Mouse (Mus musculus): Measurements from ENCODE around the gene Cbfb. TPM values are rescaled to one million over a fixed set of nuclear protein-coding genes. Genes with fewer than 3 reads are reported as not detected.
A peak's percentile ranks its signal among the peaks of the same experiment; 100 is the strongest.

The Cbfb gene
- polyA plus RNA-seq, 2 experiments: 75.2 to 101 TPM

- WGBS: 70% methylated on average over 3 of the region's 3 CpGs
These were observed 12.4 kb upstream of the Cbfb start for GRCm38 (mm10) chr8:105158084-105158483.

GRCm38 (mm10) chr8:105161121-105161652 lies 9.3 kb upstream of the Cbfb start:
- no peaks in the 10 kb centered on the region for H3K36me3 ChIP-seq (ENCODE audit: control insufficient read depth, insufficient read depth, low read length)
- H3K27me3 ChIP-seq (ENCODE audit: control insufficient read depth, insufficient read depth, low read length): no peaks in the 10 kb centered on the region
- no peak overlapping the region for H3K9ac ChIP-seq (ENCODE audit: low read depth, low read length, severe bottlenecking)
- H3K27ac ChIP-seq (replicated peaks; ENCODE audit: low read depth, low read length): no peak overlapping the region
- H3K4me2 ChIP-seq (replicated peaks; ENCODE audit: low read depth, low read length, severe bottlenecking): no peak overlapping the region
- ATAC-seq (ENCODE audit: low FRiP score, low read depth) (no peak), DNase-seq (ENCODE audit: low spot score) (no peak)
- 27% methylated on average over 3 of the region's 3 CpGs for WGBS
- no peak for TF ChIP-seq POLR2A (IDR thresholded peaks at IDR 0.05; ENCODE audit: borderline replicate concordance, extremely low read depth, insufficient read depth, insufficient read length)
- no peak overlapping the region for H3K4me3 ChIP-seq (replicated peaks; ENCODE audit: low read length)
- no peaks in the 10 kb centered on the region for H3K9me3 ChIP-seq (ENCODE audit: control insufficient read depth, low read length)
- peaks cover 20% of the 10 kb centered on the region for H3K4me1 ChIP-seq (ENCODE audit: control insufficient read depth, insufficient read depth, low read length)

More at GRCm38 (mm10) chr8:105158084-105158483, 12.4 kb upstream of the Cbfb start:
- TF ChIP-seq POLR2A (IDR thresholded peaks at IDR 0.05; ENCODE audit: borderline replicate concordance, extremely low read depth, insufficient read depth, insufficient read length): no peak
- H3K9ac ChIP-seq (ENCODE audit: low read depth, low read length, severe bottlenecking): no peak overlapping the region
- H3K27me3 ChIP-seq (ENCODE audit: control insufficient read depth, insufficient read depth, low read length): no peaks in the 10 kb centered on the region
- H3K36me3 ChIP-seq (ENCODE audit: control insufficient read depth, insufficient read depth, low read length): no peaks in the 10 kb centered on the region
- H3K4me2 ChIP-seq (replicated peaks; ENCODE audit: low read depth, low read length, severe bottlenecking): no peak overlapping the region
- no peaks in the 10 kb centered on the region for H3K9me3 ChIP-seq (ENCODE audit: control insufficient read depth, low read length)
- ATAC-seq (ENCODE audit: low FRiP score, low read depth) (no peak), DNase-seq (ENCODE audit: low spot score) (no peak)
- no peak overlapping the region for H3K4me3 ChIP-seq (replicated peaks; ENCODE audit: low read length)
- peaks cover 3% of the 10 kb centered on the region; the same call in 1 of the 2 replicates for H3K4me1 ChIP-seq (ENCODE audit: control insufficient read depth, insufficient read depth, low read length)
- H3K27ac ChIP-seq (replicated peaks; ENCODE audit: low read depth, low read length): no peak overlapping the region

DNA sequence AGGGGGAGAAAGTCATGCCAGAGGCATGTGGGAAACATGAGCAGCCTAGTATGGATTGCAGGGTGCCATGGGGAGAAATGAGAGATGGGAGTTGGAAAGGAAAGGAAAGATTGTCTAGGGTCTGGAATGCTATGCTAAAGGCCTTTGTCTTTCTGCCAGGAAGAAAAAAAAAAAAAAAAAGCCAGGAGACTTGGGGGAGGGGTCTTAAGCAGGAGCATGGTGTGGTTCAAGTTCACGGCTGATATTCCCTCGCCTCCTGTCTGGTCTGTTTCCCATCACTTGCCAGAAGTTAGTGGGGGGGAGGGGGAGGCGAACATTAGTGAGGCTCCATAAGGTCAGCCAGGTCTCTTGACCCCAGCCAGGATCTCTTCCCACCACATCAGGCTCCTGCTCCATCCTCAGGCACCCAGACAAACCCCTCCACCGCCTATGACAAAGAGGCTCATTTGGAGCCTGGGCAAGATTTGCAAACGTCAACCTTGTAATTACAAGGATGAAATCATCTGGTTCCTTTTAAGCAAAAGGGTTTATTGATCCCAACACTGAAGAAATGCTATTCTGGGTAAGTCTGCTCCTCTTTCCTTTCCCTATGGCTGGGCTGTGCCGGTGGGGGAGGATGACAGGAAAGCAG lies 6.1 kb upstream of the Cbfb start:
- no peaks in the 10 kb centered on the region for H3K36me3 ChIP-seq (ENCODE audit: control insufficient read depth, insufficient read depth, low read length)
- H3K9me3 ChIP-seq (ENCODE audit: control insufficient read depth, low read length): no peaks in the 10 kb centered on the region
- peaks cover 21% of the 10 kb centered on the region for H3K4me1 ChIP-seq (ENCODE audit: control insufficient read depth, insufficient read depth, low read length)
- WGBS: 13% methylated on average over 6 of the region's 6 CpGs
- H3K27me3 ChIP-seq (ENCODE audit: control insufficient read depth, insufficient read depth, low read length): no peaks in the 10 kb centered on the region
- no peak for TF ChIP-seq POLR2A (IDR thresholded peaks at IDR 0.05; ENCODE audit: borderline replicate concordance, extremely low read depth, insufficient read depth, insufficient read length)
- H3K4me3 ChIP-seq (replicated peaks; ENCODE audit: low read length): no peak overlapping the region
- H3K27ac ChIP-seq (replicated peaks; ENCODE audit: low read depth, low read length): peak overlapping the region; percentile 79
- H3K4me2 ChIP-seq (replicated peaks; ENCODE audit: low read depth, low read length, severe bottlenecking): peak overlapping the region; percentile 15; the same call in 1 of the 2 replicates
- DNase-seq (ENCODE audit: low spot score) (peak; percentile 70), ATAC-seq (ENCODE audit: low FRiP score, low read depth) (peak; percentile 85)
- no peak overlapping the region for H3K9ac ChIP-seq (ENCODE audit: low read depth, low read length, severe bottlenecking)

GRCm38 (mm10) chr8:105165191-105165590 lies 5.3 kb upstream of the Cbfb start:
- no peak for TF ChIP-seq POLR2A (IDR thresholded peaks at IDR 0.05; ENCODE audit: borderline replicate concordance, extremely low read depth, insufficient read depth, insufficient read length)
- 95% methylated on average over 2 of the region's 2 CpGs for WGBS

DNA sequence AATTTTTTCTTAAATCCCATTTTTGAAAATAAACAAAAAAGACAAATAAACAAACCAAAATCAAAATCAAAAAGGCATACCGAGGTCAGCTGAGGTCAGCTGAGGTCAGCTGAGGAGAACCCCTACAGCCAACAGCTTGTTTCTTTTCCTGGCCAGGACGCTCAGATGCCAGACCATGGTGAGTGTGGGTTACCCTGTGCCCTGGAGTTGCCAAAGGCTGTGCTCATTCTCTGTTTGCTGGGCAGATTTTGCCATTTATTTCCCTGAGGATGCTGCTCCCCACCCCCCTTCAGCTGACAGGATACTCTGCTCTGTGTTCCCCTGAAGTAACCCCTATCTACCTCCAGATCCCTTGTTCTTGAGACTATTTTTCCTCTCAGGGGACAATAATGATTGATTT lies 3.4 kb upstream of the Cbfb start:
- ATAC-seq (ENCODE audit: low FRiP score, low read depth) (no peak), DNase-seq (ENCODE audit: low spot score) (no peak)
- no peak for TF ChIP-seq POLR2A (IDR thresholded peaks at IDR 0.05; ENCODE audit: borderline replicate concordance, extremely low read depth, insufficient read depth, insufficient read length)
- Histone ChIP-seq H3K27ac (replicated peaks; ENCODE audit: low read depth, low read length) (no peak overlapping the region), H3K4me2 (replicated peaks; ENCODE audit: low read depth, low read length, severe bottlenecking) (no peak overlapping the region), H3K4me3 (replicated peaks; ENCODE audit: low read length) (no peak overlapping the region), H3K36me3 (ENCODE audit: control insufficient read depth, insufficient read depth, low read length) (no peaks in the 10 kb centered on the region), H3K4me1 (ENCODE audit: control insufficient read depth, insufficient read depth, low read length) (peaks cover 29% of the 10 kb centered on the region), H3K9me3 (ENCODE audit: control insufficient read depth, low read length) (no peaks in the 10 kb centered on the region), H3K9ac (ENCODE audit: low read depth, low read length, severe bottlenecking) (no peak overlapping the region), H3K27me3 (ENCODE audit: control insufficient read depth, insufficient read depth, low read length) (no peaks in the 10 kb centered on the region)
- 87% methylated on average over 2 of the region's 2 CpGs for WGBS

More at GRCm38 (mm10) chr8:105165191-105165590, 5.3 kb upstream of the Cbfb start:
- peak overlapping the region; percentile 15; the same call in 1 of the 2 replicates for H3K4me2 ChIP-seq (replicated peaks; ENCODE audit: low read depth, low read length, severe bottlenecking)
- no peaks in the 10 kb centered on the region for H3K9me3 ChIP-seq (ENCODE audit: control insufficient read depth, low read length)
- DNase-seq (ENCODE audit: low spot score): no peak
- no peaks in the 10 kb centered on the region for H3K27me3 ChIP-seq (ENCODE audit: control insufficient read depth, insufficient read depth, low read length)
- H3K9ac ChIP-seq (ENCODE audit: low read depth, low read length, severe bottlenecking): no peak overlapping the region
- H3K4me3 ChIP-seq (replicated peaks; ENCODE audit: low read length): no peak overlapping the region
- peaks cover 29% of the 10 kb centered on the region for H3K4me1 ChIP-seq (ENCODE audit: control insufficient read depth, insufficient read depth, low read length)
- peak overlapping the region; percentile 79 for H3K27ac ChIP-seq (replicated peaks; ENCODE audit: low read depth, low read length)
- no peak for ATAC-seq (ENCODE audit: low FRiP score, low read depth)
- H3K36me3 ChIP-seq (ENCODE audit: control insufficient read depth, insufficient read depth, low read length): no peaks in the 10 kb centered on the region
